Mouse (Mus musculus) C2C12 (cell line): ENCODE data around the gene Mucl3. TPM values are rescaled to one million over a fixed set of nuclear protein-coding genes. Genes with fewer than 3 reads are reported as not detected.

Experiments
- H3K27me3 ChIP-seq: one replicate; pipeline ENCODE4 v1.6.1; 2011; ENCODE audit not compliant: control insufficient read depth, insufficient read depth, insufficient read length
- H3K36me3 ChIP-seq: one replicate; pipeline ENCODE4 v1.6.1; 2011; ENCODE audit not compliant: control insufficient read depth, insufficient read depth
- H3K4me3 ChIP-seq: one replicate; pipeline ENCODE4 v1.5.1; 2011; ENCODE audit warnings: mild to moderate bottlenecking, control low read depth; ENCODE audit not compliant: poor library complexity, insufficient read depth, severe bottlenecking
- H3K79me2 ChIP-seq: one replicate; pipeline ENCODE4 v1.6.1; 2011; ENCODE audit not compliant: control insufficient read depth, insufficient read depth
- H3K79me3 ChIP-seq: one replicate; pipeline ENCODE4 v1.6.1; 2011; ENCODE audit warnings: low read depth, control low read depth
- H3ac ChIP-seq: one replicate; pipeline ENCODE3; 2011; ENCODE audit warnings: low read depth; ENCODE audit not compliant: control insufficient read depth, insufficient read length
- CEBPB ChIP-seq: IDR thresholded peaks from one replicate; pipeline ENCODE4 v1.6.1; 2011; ENCODE audit warnings: low read depth, mild to moderate bottlenecking, control low read depth, moderate library complexity
- CTCF ChIP-seq: IDR thresholded peaks from one replicate; pipeline ENCODE4 v1.5.1; 2011; ENCODE audit not compliant: control insufficient read depth, insufficient read depth, insufficient read length
- FOSL1 ChIP-seq: IDR thresholded peaks from one replicate; pipeline ENCODE4 v1.8.0; 2011; ENCODE audit warnings: mild to moderate bottlenecking, low read length; ENCODE audit not compliant: poor library complexity, insufficient read depth, severe bottlenecking
- MAX ChIP-seq: IDR thresholded peaks from one replicate; pipeline ENCODE4 v1.6.1; 2011; ENCODE audit warnings: mild to moderate bottlenecking, control low read depth
- MYOD1 ChIP-seq: IDR thresholded peaks from one replicate; pipeline ENCODE4 v1.6.1; 2011; ENCODE audit warnings: low read depth; ENCODE audit not compliant: control insufficient read depth, insufficient read length
- MYOG ChIP-seq: IDR thresholded peaks from one replicate; pipeline ENCODE4 v1.6.1; 2011; ENCODE audit not compliant: control insufficient read depth, insufficient read length; ENCODE audit errors: extremely low read depth
- USF1 ChIP-seq: IDR thresholded peaks from one replicate; pipeline ENCODE4 v1.6.1; 2011; ENCODE audit warnings: low read depth, mild to moderate bottlenecking, control low read depth, moderate library complexity
- polyA plus RNA-seq: library from polyadenylated mRNA; unstranded; fragments of >200 nt; fragmentation: generic; extraction: Trizol; gene quantifications from one replicate; pipeline ENCODE4 v1.2.1, GENCODE M21; 2012; ENCODE audit warnings: missing spikeins

The Mucl3 gene
- polyA plus RNA-seq, 1 experiment = 0.05 TPM

GRCm38 (mm10) chr17:35587291-35587690 lies 56.2 kb downstream of the Mucl3 start:
- TF ChIP-seq USF1 (no peak), MYOG (no peak), MYOD1 (no peak), MAX (no peak), CEBPB (no peak), CTCF (no peak), FOSL1 (no peak)
- Histone ChIP-seq H3K79me2 (no peaks in the 10 kb centered on the region), H3K4me3 (no peak overlapping the region), H3K27me3 (no peaks in the 10 kb centered on the region), H3K36me3 (no peaks in the 10 kb centered on the region), H3K79me3 (no peaks in the 10 kb centered on the region), H3ac (no peak overlapping the region)

Other genes with a start within 250 kb of the Mucl3 start
- gene H2-Q6, start 218.8 kb downstream of the Mucl3 start, polyA plus RNA-seq = not detected
- gene H2-Q7, start 204.5 kb downstream of the Mucl3 start, polyA plus RNA-seq = 0.14 TPM
- gene H2-Q10, start 173.6 kb downstream of the Mucl3 start, polyA plus RNA-seq = 0.01 TPM
- gene Pou5f1, start 137.7 kb downstream of the Mucl3 start, polyA plus RNA-seq = not detected
- 46.7 TPM for gene Tcf19, start 126.9 kb downstream of the Mucl3 start, polyA plus RNA-seq
- 15.9 TPM for gene Cchcr1, start 126.6 kb downstream of the Mucl3 start, polyA plus RNA-seq
- gene Psors1c2, start 110.5 kb downstream of the Mucl3 start, polyA plus RNA-seq = 0.08 TPM
- gene Cdsn, start 91.6 kb downstream of the Mucl3 start, polyA plus RNA-seq = 2.0 TPM
- not detected for gene 2300002M23Rik, start 76.2 kb downstream of the Mucl3 start, polyA plus RNA-seq
- not detected for gene Sfta2, start 42.1 kb downstream of the Mucl3 start, polyA plus RNA-seq
- gene Gm9573, start 17.1 kb downstream of the Mucl3 start, polyA plus RNA-seq = not detected
- gene Vars2, start 23.9 kb upstream of the Mucl3 start, polyA plus RNA-seq = 12.6 TPM
- gene Gtf2h4, start 30.0 kb upstream of the Mucl3 start, polyA plus RNA-seq = 40.6 TPM
- gene Ddr1, start 60.9 kb upstream of the Mucl3 start, polyA plus RNA-seq = 56.6 TPM
- 55.2 TPM for gene Ier3, start 178.0 kb upstream of the Mucl3 start, polyA plus RNA-seq
- gene Flot1, start 179.5 kb upstream of the Mucl3 start, polyA plus RNA-seq = 57.2 TPM
- gene Tubb5, start 194.6 kb upstream of the Mucl3 start, polyA plus RNA-seq = 1,881 TPM
- gene Mdc1, start 197.8 kb upstream of the Mucl3 start, polyA plus RNA-seq = 16.6 TPM
- gene Nrm, start 217.6 kb upstream of the Mucl3 start, polyA plus RNA-seq = 25.5 TPM
- 84.2 TPM for gene Ppp1r18, start 221.9 kb upstream of the Mucl3 start, polyA plus RNA-seq
- gene Dhx16, start 236.1 kb upstream of the Mucl3 start, polyA plus RNA-seq = 42.4 TPM